Mouse (Mus musculus) urinary bladder, postnatal 36 days (tissue): ENCODE results near the gene E2f3.

Source experiments
- DNase-seq, 2 experiments: peaks; one replicate each; pipeline ENCODE4 v3.0.0; 2022; ENCODE audit warnings: low spot score in 2 of 2, mixed read lengths in 1 of 2

E2f3 gene

GRCm38 (mm10) chr13:29985855-29986755 is at the start of gene E2f3:
E2f3 (minus strand) TSS chr13:29986063.
- peak; percentile 97 to 99 for DNase-seq

GRCm38 (mm10) chr13:30034540-30034939 is 48.7 kb upstream of the E2f3 start:
- DNase-seq, result no peak

- no peak for DNase-seq
These were observed 45.9 kb upstream of the E2f3 start for GRCm38 (mm10) chr13:30031684-30032335.

GRCm38 (mm10) chr13:30027841-30028240 is 42.0 kb upstream of the E2f3 start:
- DNase-seq, result no peak

- DNase-seq, result no peak
These were observed 36.6 kb upstream of the E2f3 start for GRCm38 (mm10) chr13:30022487-30022886.

GRCm38 (mm10) chr13:30018573-30018972 is 32.7 kb upstream of the E2f3 start:
- no peak for DNase-seq

GRCm38 (mm10) chr13:30017611-30018010 is 31.7 kb upstream of the E2f3 start:
- DNase-seq, result no peak

GRCm38 (mm10) chr13:30014576-30014975 is 28.7 kb upstream of the E2f3 start:
- DNase-seq, result no peak

GRCm38 (mm10) chr13:30012226-30012625 is 26.4 kb upstream of the E2f3 start:
- DNase-seq, result no peak

- no peak for DNase-seq
These were observed 22.9 kb upstream of the E2f3 start for GRCm38 (mm10) chr13:30008738-30009137.

- DNase-seq, result no peak
These were observed 19.6 kb upstream of the E2f3 start for GRCm38 (mm10) chr13:30005422-30005821.

- no peak for DNase-seq
These were observed 19.0 kb upstream of the E2f3 start for GRCm38 (mm10) chr13:30004849-30005248.

- no peak for DNase-seq
These were observed 17.3 kb upstream of the E2f3 start for GRCm38 (mm10) chr13:30003169-30003568.

- no peak for DNase-seq
These were observed 15.2 kb upstream of the E2f3 start for GRCm38 (mm10) chr13:30001041-30001440.

GRCm38 (mm10) chr13:29987956-29988355 is 2.1 kb upstream of the E2f3 start:
- no peak for DNase-seq

GRCm38 (mm10) chr13:29986756-29987120 is 875 bp upstream of the E2f3 start:
- no peak for DNase-seq

- DNase-seq, result peak; percentile 22 to 23
These were observed 585 bp downstream of the E2f3 start for GRCm38 (mm10) chr13:29985101-29985854.

GRCm38 (mm10) chr13:29984286-29985100 is 1.4 kb downstream of the E2f3 start:
- peak; percentile 51 to 79 for DNase-seq

GRCm38 (mm10) chr13:29983523-29984191 is 2.2 kb downstream of the E2f3 start:
- DNase-seq, result peak in 1 of 2 experiments; percentile 10

- DNase-seq, result no peak
These were observed 2.8 kb downstream of the E2f3 start for GRCm38 (mm10) chr13:29983037-29983436.

- no peak for DNase-seq
These were observed 3.5 kb downstream of the E2f3 start for GRCm38 (mm10) chr13:29982400-29982799.
